Mouse (Mus musculus): ENCODE results near the gene Krt20.

DNA sequence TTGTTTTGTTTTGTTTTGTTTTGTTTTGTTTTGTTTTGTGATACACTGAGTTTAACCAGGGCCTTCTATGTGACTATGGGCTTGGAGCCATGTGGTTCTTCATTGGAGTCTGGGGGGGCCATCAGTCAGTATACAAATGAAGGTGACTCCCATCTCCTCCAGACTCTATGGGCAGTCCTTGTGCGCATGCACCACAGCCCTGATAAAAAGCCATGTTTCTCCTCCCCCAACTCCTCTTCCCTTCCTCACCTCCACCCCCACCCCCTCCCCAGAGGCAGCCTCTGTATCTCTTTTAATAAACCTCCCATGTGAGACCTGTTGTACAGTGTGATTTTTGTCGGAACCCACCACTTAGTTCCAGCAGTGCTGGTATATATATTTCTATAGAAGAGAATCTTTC lies 41.3 kb downstream of the Krt20 start:
- no peak for TF ChIP-seq CTCF (conservative IDR thresholded peaks at IDR 0.05; ENCODE audit: low read length)
- TF ChIP-seq POU5F1 (IDR thresholded peaks at IDR 0.05; ENCODE audit: borderline replicate concordance, low read length): no peak

Measured in E14TG2a.4 (cell line).